Mouse (Mus musculus): ENCODE results near the gene Tmem206. TPM values are rescaled to one million over a fixed set of nuclear protein-coding genes. Genes with fewer than 3 reads are reported as not detected.

The Tmem206 gene
- polyA plus RNA-seq, 1 experiment from 2014 or later = 36.7 TPM

GRCm38 (mm10) chr1:191313158-191313557 is 12.6 kb upstream of the Tmem206 start:
- Histone ChIP-seq H3K27ac (no peak overlapping the region), H3K4me2 (peak overlapping the region; percentile 51; the same call in 1 of the 2 replicates), H3K36me3 (peaks cover 5% of the 10 kb centered on the region), H3K4me3 (peak overlapping the region; percentile 45; the same call in 1 of the 2 replicates), H3K4me1 (replicated peaks) (peaks cover 16% of the 10 kb centered on the region), H3K9ac (peak overlapping the region; percentile 63; the same call in 1 of the 2 replicates), H3K9me3 (no peaks in the 10 kb centered on the region), H3K27me3 (no peaks in the 10 kb centered on the region)
- WGBS = 76% methylated on average over 6 of the region's 6 CpGs
- ATAC-seq (ENCODE audit: low FRiP score) = no peak

- Histone ChIP-seq H3K27me3 (no peaks in the 10 kb centered on the region), H3K4me2 (no peak overlapping the region), H3K36me3 (0 out of 2 replicates have a peak, but pooled peaks cover 3% of the 10 kb centered on the region), H3K9me3 (no peaks in the 10 kb centered on the region), H3K4me1 (replicated peaks) (peaks cover 16% of the 10 kb centered on the region), H3K4me3 (no peak overlapping the region), H3K9ac (no peak overlapping the region), H3K27ac (no peak overlapping the region)
- 77% methylated on average over 4 of the region's 4 CpGs for WGBS
- ATAC-seq (ENCODE audit: low FRiP score) = no peak
These were observed 11.8 kb upstream of the Tmem206 start for GRCm38 (mm10) chr1:191313926-191314325.

- 81% methylated on average over 8 of the region's 8 CpGs for WGBS
- no peak for ATAC-seq (ENCODE audit: low FRiP score)
- Histone ChIP-seq H3K9ac (peak overlapping the region; percentile 91), H3K4me1 (replicated peaks) (peaks cover 16% of the 10 kb centered on the region), H3K27ac (no peak overlapping the region), H3K9me3 (no peaks in the 10 kb centered on the region), H3K4me2 (peak overlapping the region; percentile 75), H3K36me3 (no peaks in the 10 kb centered on the region), H3K4me3 (peak overlapping the region; percentile 70; the same call in 1 of the 2 replicates), H3K27me3 (no peaks in the 10 kb centered on the region)
These were observed 8.9 kb upstream of the Tmem206 start for GRCm38 (mm10) chr1:191316818-191317217.

- Histone ChIP-seq H3K9me3 (no peaks in the 10 kb centered on the region), H3K9ac (peak within 1 kb of the TSS; percentile 91), H3K4me1 (replicated peaks) (peaks cover 12% of the 10 kb centered on the region), H3K36me3 (no peaks in the 10 kb centered on the region), H3K27me3 (no peaks in the 10 kb centered on the region), H3K27ac (peak within 1 kb of the TSS; percentile 76), H3K4me3 (peak within 1 kb of the TSS; percentile 70), H3K4me2 (peak within 1 kb of the TSS; percentile 75)
- peak; percentile 89 for ATAC-seq (ENCODE audit: low FRiP score)
- under 1% methylated on average over 54 of the region's 54 CpGs for WGBS
These were observed 8.0 kb upstream of the Tmem206 start, which contains the start of gene Nenf for GRCm38 (mm10) chr1:191317591-191318196. TSS of gene Nenf (minus strand) at chr1:191318194.

GRCm38 (mm10) chr1:191318686-191319085 is 7.0 kb upstream of the Tmem206 start:
- WGBS = 73% methylated on average over 5 of the region's 5 CpGs
- H3K27me3 ChIP-seq = no peaks in the 10 kb centered on the region
- no peak overlapping the region for H3K4me3 ChIP-seq
- no peaks in the 10 kb centered on the region for H3K36me3 ChIP-seq
- no peak for ATAC-seq (ENCODE audit: low FRiP score)
- H3K27ac ChIP-seq = no peak overlapping the region
- H3K9me3 ChIP-seq = no peaks in the 10 kb centered on the region
- peaks cover 8% of the 10 kb centered on the region; the same call in 1 of the 2 replicates for H3K4me1 ChIP-seq (replicated peaks)
- H3K9ac ChIP-seq = no peak overlapping the region
- no peak overlapping the region for H3K4me2 ChIP-seq

GRCm38 (mm10) chr1:191323381-191323780 is 2.3 kb upstream of the Tmem206 start:
- 90% methylated on average over 3 of the region's 3 CpGs for WGBS
- Histone ChIP-seq H3K27ac (no peak overlapping the region), H3K4me2 (no peak overlapping the region), H3K9me3 (no peaks in the 10 kb centered on the region), H3K4me3 (no peak overlapping the region), H3K9ac (no peak overlapping the region), H3K36me3 (no peaks in the 10 kb centered on the region), H3K4me1 (replicated peaks) (peaks cover 21% of the 10 kb centered on the region), H3K27me3 (no peaks in the 10 kb centered on the region)
- no peak for ATAC-seq (ENCODE audit: low FRiP score)

GRCm38 (mm10) chr1:191324733-191325590 is 750 bp upstream of the Tmem206 start:
- no peaks in the 10 kb centered on the region for H3K27me3 ChIP-seq
- ATAC-seq (ENCODE audit: low FRiP score) = peak; percentile 8; the same call in 1 of the 2 replicates
- H3K9me3 ChIP-seq = no peaks in the 10 kb centered on the region
- no peak overlapping the region; the same call in 1 of the 2 replicates for H3K4me3 ChIP-seq
- H3K9ac ChIP-seq = no peak overlapping the region
- 84% methylated on average over 7 of the region's 7 CpGs for WGBS
- H3K36me3 ChIP-seq = peaks cover 7% of the 10 kb centered on the region; the same call in 1 of the 2 replicates
- peak overlapping the region; percentile 90 for H3K27ac ChIP-seq
- H3K4me2 ChIP-seq = peak overlapping the region; percentile 88
- peaks cover 31% of the 10 kb centered on the region for H3K4me1 ChIP-seq (replicated peaks)

- Histone ChIP-seq H3K4me1 (replicated peaks) (peaks cover 36% of the 10 kb centered on the region), H3K4me2 (peak overlapping the region; percentile 88), H3K27me3 (no peaks in the 10 kb centered on the region), H3K27ac (peak overlapping the region; percentile 90), H3K9me3 (no peaks in the 10 kb centered on the region), H3K4me3 (peak overlapping the region; percentile 82), H3K36me3 (peaks cover 12% of the 10 kb centered on the region), H3K9ac (peak overlapping the region; percentile 92)
- WGBS = 2% methylated on average over 35 of the region's 35 CpGs
- ATAC-seq (ENCODE audit: low FRiP score) = peak; percentile 82
These were observed 646 bp downstream of the Tmem206 start for GRCm38 (mm10) chr1:191326233-191326882.

GRCm38 (mm10) chr1:191327258-191327657 is 1.5 kb downstream of the Tmem206 start:
- peak overlapping the region; percentile 88 for H3K4me2 ChIP-seq
- no peaks in the 10 kb centered on the region for H3K27me3 ChIP-seq
- H3K4me1 ChIP-seq (replicated peaks) = peaks cover 36% of the 10 kb centered on the region
- H3K9ac ChIP-seq = peak overlapping the region; percentile 92
- H3K27ac ChIP-seq = no peak overlapping the region
- ATAC-seq (ENCODE audit: low FRiP score) = no peak
- peaks cover 21% of the 10 kb centered on the region for H3K36me3 ChIP-seq
- H3K9me3 ChIP-seq = no peaks in the 10 kb centered on the region
- WGBS = 81% methylated on average over 8 of the region's 8 CpGs
- H3K4me3 ChIP-seq = peak overlapping the region; percentile 82

- ATAC-seq (ENCODE audit: low FRiP score) = no peak
These were observed 2.3 kb downstream of the Tmem206 start for GRCm38 (mm10) chr1:191328019-191328441.

GRCm38 (mm10) chr1:191330356-191330755 is 4.6 kb downstream of the Tmem206 start:
- no peak overlapping the region for H3K4me2 ChIP-seq
- ATAC-seq (ENCODE audit: low FRiP score) = no peak
- H3K36me3 ChIP-seq = peaks cover 47% of the 10 kb centered on the region
- H3K27ac ChIP-seq = no peak overlapping the region
- no peak overlapping the region for H3K9ac ChIP-seq
- no peaks in the 10 kb centered on the region for H3K9me3 ChIP-seq
- 83% methylated on average over 4 of the region's 4 CpGs for WGBS
- no peaks in the 10 kb centered on the region for H3K27me3 ChIP-seq
- peaks cover 36% of the 10 kb centered on the region for H3K4me1 ChIP-seq (replicated peaks)
- H3K4me3 ChIP-seq = no peak overlapping the region

More at GRCm38 (mm10) chr1:191328019-191328441, 2.3 kb downstream of the Tmem206 start:
- Histone ChIP-seq H3K27ac (no peak overlapping the region), H3K4me2 (peak overlapping the region; percentile 88), H3K4me1 (replicated peaks) (peaks cover 36% of the 10 kb centered on the region), H3K9ac (peak overlapping the region; percentile 92), H3K4me3 (0 out of 2 replicates have a peak overlapping the region, but pooled peaks have one; percentile 82), H3K36me3 (peaks cover 29% of the 10 kb centered on the region), H3K27me3 (no peaks in the 10 kb centered on the region), H3K9me3 (no peaks in the 10 kb centered on the region)
- 81% methylated on average over 8 of the region's 8 CpGs for WGBS

- H3K27me3 ChIP-seq = no peaks in the 10 kb centered on the region
- no peak overlapping the region for H3K27ac ChIP-seq
- WGBS = 85% methylated on average over 5 of the region's 5 CpGs
- H3K4me2 ChIP-seq = no peak overlapping the region
- no peak overlapping the region for H3K4me3 ChIP-seq
- no peak for ATAC-seq (ENCODE audit: low FRiP score)
- peaks cover 77% of the 10 kb centered on the region for H3K36me3 ChIP-seq
- H3K4me1 ChIP-seq (replicated peaks) = 0 out of 2 replicates have a peak, but pooled peaks cover 8% of the 10 kb centered on the region
- no peak overlapping the region for H3K9ac ChIP-seq
- no peaks in the 10 kb centered on the region for H3K9me3 ChIP-seq
These were observed 8.8 kb downstream of the Tmem206 start for GRCm38 (mm10) chr1:191334500-191334899.

Data from hindbrain, embryonic 13.5 days (tissue).